Mouse (Mus musculus) monocyte, adult 2 months (primary cell): Measurements from ENCODE around the gene Il17re.

ENCODE experiments used
- DNase-seq, 2 experiments: peaks; one replicate each; pipeline ENCODE4 v3.0.0; 2022; ENCODE audit warnings: low spot score in 2 of 2, low read depth in 1 of 2

Il17re gene

GRCm38 (mm10) chr6:113442442-113443090, 15.7 kb upstream of the Il17re start, which contains the start of gene Jagn1:
TSS of gene Jagn1 (plus strand) at chr6:113442569.
- peak; percentile 85 to 88 for DNase-seq

- DNase-seq = no peak
These were observed 15.2 kb upstream of the Il17re start for GRCm38 (mm10) chr6:113443091-113443490.

GRCm38 (mm10) chr6:113444207-113444965, 13.9 kb upstream of the Il17re start:
- no peak for DNase-seq

- DNase-seq = no peak
These were observed 10.6 kb upstream of the Il17re start for GRCm38 (mm10) chr6:113447639-113448038.

- DNase-seq = no peak
These were observed 6.4 kb upstream of the Il17re start for GRCm38 (mm10) chr6:113451839-113452238.

- no peak for DNase-seq
These were observed 3.3 kb upstream of the Il17re start for GRCm38 (mm10) chr6:113455007-113455406.

GRCm38 (mm10) chr6:113458635-113459034, 351 bp downstream of the Il17re start:
- DNase-seq = no peak

- no peak for DNase-seq
These were observed 5.8 kb downstream of the Il17re start for GRCm38 (mm10) chr6:113464040-113464439.

- no peak for DNase-seq
These were observed 7.3 kb downstream of the Il17re start for GRCm38 (mm10) chr6:113465602-113466001.

- no peak for DNase-seq
These were observed 10.2 kb downstream of the Il17re start for GRCm38 (mm10) chr6:113468512-113468911.

- peak; percentile 47 to 63 for DNase-seq
These were observed 10.7 kb downstream of the Il17re start for GRCm38 (mm10) chr6:113469021-113469420.

- DNase-seq = peak in 1 of 2 experiments; percentile 50
These were observed 11.1 kb downstream of the Il17re start for GRCm38 (mm10) chr6:113469432-113469831.

GRCm38 (mm10) chr6:113471297-113471936, 13.1 kb downstream of the Il17re start, which contains the start of gene Il17rc:
TSS of gene Il17rc (plus strand) at chr6:113471427.
- DNase-seq = no peak

GRCm38 (mm10) chr6:113472061-113472460, 13.8 kb downstream of the Il17re start:
- DNase-seq = no peak

- DNase-seq = no peak
These were observed 15.0 kb downstream of the Il17re start for GRCm38 (mm10) chr6:113473246-113473645.

- no peak for DNase-seq
These were observed 15.4 kb downstream of the Il17re start for GRCm38 (mm10) chr6:113473715-113474114.

GRCm38 (mm10) chr6:113477353-113477752, 19.1 kb downstream of the Il17re start:
- no peak for DNase-seq

GRCm38 (mm10) chr6:113478906-113479305, 20.6 kb downstream of the Il17re start:
- no peak for DNase-seq

GRCm38 (mm10) chr6:113480555-113481373, 22.5 kb downstream of the Il17re start:
- no peak for DNase-seq

- no peak for DNase-seq
These were observed 24.3 kb downstream of the Il17re start for GRCm38 (mm10) chr6:113482477-113483099.
